Mouse (Mus musculus) embryonic facial prominence, embryonic 10.5 days (tissue): ENCODE data around the gene 4930404H24Rik. TPM values are rescaled to one million over a fixed set of nuclear protein-coding genes. Genes with fewer than 3 reads are reported as not detected.

Experiments
- DNase-seq: peaks from one replicate; pipeline ENCODE4 v3.0.0-alpha.2; 2017; ENCODE audit warnings: low spot score
- H3K27ac ChIP-seq: fragments of 300-500 bp; sonication (generic); replicated peaks from 2 replicates; pipeline ENCODE4 v1.5.1; 2016; ENCODE audit warnings: mild to moderate bottlenecking
- H3K27me3 ChIP-seq: fragments of 300-500 bp; sonication (generic); replicated peaks from 2 replicates; pipeline ENCODE4 v1.6.1; 2016; ENCODE audit warnings: low read depth, mild to moderate bottlenecking; ENCODE audit not compliant: poor library complexity, severe bottlenecking
- H3K36me3 ChIP-seq: fragments of 300-500 bp; sonication (generic); replicated peaks from 2 replicates; pipeline ENCODE4 v1.6.1; 2016; ENCODE audit warnings: mild to moderate bottlenecking, moderate library complexity
- H3K4me1 ChIP-seq: fragments of 300-500 bp; sonication (generic); 2 replicates; pipeline ENCODE4 v1.6.1; 2016
- H3K4me3 ChIP-seq: fragments of 300-500 bp; sonication (generic); 2 replicates; pipeline ENCODE4 v1.5.1; 2016; ENCODE audit warnings: mild to moderate bottlenecking, moderate library complexity
- H3K9me3 ChIP-seq: fragments of 300-500 bp; sonication (generic); 2 replicates; pipeline ENCODE4 v1.6.1; 2016; ENCODE audit warnings: mild to moderate bottlenecking
- WGBS: fragments of 180-500 bp; shearing (Covaris S2); methylation state at CpG from one replicate; pipeline ENCODE4 v1.1.7; 2016; 5-methylcytosine and 5-hydroxymethylcytosine counted together
- polyA plus RNA-seq: library from polyadenylated mRNA; unstranded; fragments of >200 nt; fragmentation: Nextera tagmentation; extraction: Ambion mirVana; gene quantifications from 2 replicates; pipeline ENCODE4 v1.2.1, GENCODE M21; 2016

4930404H24Rik gene
- polyA plus RNA-seq, 1 experiment from 2014 or later, result not detected

GRCm38 (mm10) chr2:153496898-153497297 is 4.3 kb downstream of the 4930404H24Rik start:
- WGBS, result 13% methylated on average over 13 of the region's 13 CpGs
- Histone ChIP-seq H3K27ac (peak overlapping the region; percentile 85), H3K4me1 (peaks cover 70% of the 10 kb centered on the region), H3K36me3 (no peaks in the 10 kb centered on the region), H3K4me3 (peak overlapping the region; percentile 28; the same call in 1 of the 2 replicates), H3K9me3 (no peaks in the 10 kb centered on the region), H3K27me3 (peaks cover 30% of the 10 kb centered on the region)
- DNase-seq, result peak; percentile 77

DNA sequence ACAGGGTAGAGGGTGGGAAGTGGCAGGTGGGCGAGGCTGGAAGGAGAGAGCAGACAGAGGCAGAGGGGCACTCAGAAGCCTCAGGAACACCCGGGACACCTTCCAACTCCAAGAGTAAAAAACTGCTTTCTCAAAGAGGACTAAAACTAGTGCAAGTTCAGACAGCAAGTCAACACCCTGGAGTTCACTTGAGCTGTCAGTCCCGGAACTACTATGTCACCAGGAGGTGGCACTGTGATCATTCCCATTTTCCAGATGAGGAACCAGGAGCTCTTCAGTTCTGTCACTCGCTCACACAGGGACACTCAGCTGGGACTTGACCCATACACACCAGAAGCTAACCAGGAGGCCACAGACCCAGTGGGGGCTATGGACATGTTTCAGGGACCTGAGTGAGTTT is 6.6 kb downstream of the 4930404H24Rik start:
- Histone ChIP-seq H3K27ac (no peak overlapping the region), H3K27me3 (peaks cover 11% of the 10 kb centered on the region; the same call in 1 of the 2 replicates), H3K36me3 (no peaks in the 10 kb centered on the region), H3K9me3 (no peaks in the 10 kb centered on the region), H3K4me1 (peaks cover 49% of the 10 kb centered on the region), H3K4me3 (no peak overlapping the region)
- no peak for DNase-seq
- 57% methylated on average over 4 of the region's 4 CpGs for WGBS

DNA sequence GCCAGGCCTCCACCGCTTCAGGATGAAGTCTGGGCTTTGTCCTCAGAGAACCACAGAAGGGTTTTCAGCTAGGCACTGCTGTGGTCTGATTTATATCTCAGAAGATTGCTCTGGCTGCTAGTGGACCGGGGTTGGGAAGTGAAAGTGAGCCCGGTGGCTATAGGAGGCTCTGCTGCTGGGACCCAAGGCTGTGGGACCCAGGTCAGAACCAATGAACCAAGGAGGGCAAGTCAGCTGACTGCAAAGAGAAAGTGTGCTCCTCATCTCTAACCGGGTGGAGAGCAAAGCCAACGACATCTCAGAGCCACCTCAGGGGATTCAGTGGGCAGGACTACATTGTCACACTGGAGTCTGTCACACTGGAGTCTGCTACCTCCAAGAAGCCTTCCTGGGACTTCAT is 13.8 kb downstream of the 4930404H24Rik start:
- no peaks in the 10 kb centered on the region for H3K36me3 ChIP-seq
- peaks cover 33% of the 10 kb centered on the region for H3K27me3 ChIP-seq
- no peak overlapping the region for H3K4me3 ChIP-seq
- DNase-seq, result no peak
- H3K27ac ChIP-seq, result no peak overlapping the region
- 89% methylated on average over 5 of the region's 5 CpGs for WGBS
- no peaks in the 10 kb centered on the region for H3K9me3 ChIP-seq
- peaks cover 29% of the 10 kb centered on the region for H3K4me1 ChIP-seq

- H3K4me3 ChIP-seq, result no peak overlapping the region
- H3K27me3 ChIP-seq, result peaks cover 48% of the 10 kb centered on the region
- DNase-seq, result no peak
- H3K4me1 ChIP-seq, result peaks cover 45% of the 10 kb centered on the region
- H3K36me3 ChIP-seq, result no peaks in the 10 kb centered on the region
- 0 out of 2 replicates have a peak overlapping the region, but pooled peaks have one; percentile 35 for H3K27ac ChIP-seq
- no peaks in the 10 kb centered on the region for H3K9me3 ChIP-seq
- WGBS, result 93% methylated on average over 2 of the region's 2 CpGs
These were observed 15.4 kb downstream of the 4930404H24Rik start for GRCm38 (mm10) chr2:153507969-153508368.

DNA sequence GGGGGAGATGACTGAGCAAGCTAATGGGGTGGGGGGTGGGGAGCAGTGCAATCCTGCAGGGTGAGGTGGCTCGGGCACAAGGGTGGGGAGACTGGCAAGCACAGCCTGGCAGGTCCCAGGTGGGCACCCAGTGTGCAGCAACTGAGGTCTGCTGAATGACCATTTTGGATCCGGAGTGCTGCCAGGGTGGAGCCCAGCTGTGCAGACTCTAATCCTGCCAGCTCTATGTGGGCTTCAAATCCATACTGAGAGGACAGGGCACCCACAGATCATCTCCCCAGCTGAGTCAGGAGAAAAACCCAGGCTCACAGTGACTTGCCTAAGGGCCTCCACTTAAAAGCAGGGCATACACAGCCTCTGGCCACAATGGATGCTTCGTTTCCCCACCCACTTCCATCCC is 15.8 kb downstream of the 4930404H24Rik start:
- H3K9me3 ChIP-seq, result no peaks in the 10 kb centered on the region
- no peak for DNase-seq
- H3K4me3 ChIP-seq, result no peak overlapping the region
- no peaks in the 10 kb centered on the region for H3K36me3 ChIP-seq
- H3K27me3 ChIP-seq, result peaks cover 52% of the 10 kb centered on the region
- peaks cover 45% of the 10 kb centered on the region for H3K4me1 ChIP-seq
- 63% methylated on average over 3 of the region's 3 CpGs for WGBS
- 0 out of 2 replicates have a peak overlapping the region, but pooled peaks have one; percentile 35 for H3K27ac ChIP-seq

DNA sequence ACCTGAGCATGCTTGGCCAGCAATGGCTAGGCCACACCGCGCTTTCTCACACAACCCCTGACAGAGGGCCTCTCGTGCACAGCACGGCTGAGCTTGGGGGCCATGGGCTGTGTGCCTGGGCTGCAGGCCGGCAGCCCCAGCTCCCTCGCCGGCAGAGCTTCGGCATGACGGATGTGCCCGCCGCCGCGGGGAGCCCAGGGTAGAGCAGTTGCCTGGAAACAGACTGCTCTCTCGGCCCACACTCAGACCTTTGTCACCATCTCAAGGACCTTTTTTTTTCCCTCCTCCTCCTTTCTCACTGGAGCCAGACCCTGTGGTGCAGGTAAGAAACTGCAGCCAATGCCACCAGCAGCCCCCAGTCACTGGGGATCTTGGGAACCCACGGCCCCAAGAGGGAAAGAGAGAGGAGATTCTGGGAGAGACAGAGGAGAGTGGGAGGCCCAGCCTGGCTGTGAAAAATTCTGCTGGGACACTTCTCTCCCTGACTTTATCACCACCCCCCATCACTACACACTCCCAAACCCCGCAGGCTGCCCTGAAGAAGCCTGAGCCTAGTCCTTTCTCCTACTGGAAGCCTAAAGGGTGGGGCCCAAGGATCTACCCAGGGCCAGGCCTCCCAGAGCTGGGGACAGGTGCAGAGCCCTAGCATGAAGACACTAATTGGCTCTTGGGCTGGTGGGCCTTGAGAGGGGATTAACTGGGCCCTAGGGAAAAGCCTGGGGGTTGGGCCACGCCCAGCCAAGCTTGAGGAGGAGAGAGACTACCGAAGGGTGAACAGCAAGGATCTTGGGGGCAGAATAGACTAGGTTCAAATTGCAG is 16.8 kb downstream of the 4930404H24Rik start:
- Histone ChIP-seq H3K4me1 (peaks cover 47% of the 10 kb centered on the region), H3K9me3 (no peaks in the 10 kb centered on the region), H3K27me3 (peaks cover 52% of the 10 kb centered on the region), H3K4me3 (peak overlapping the region; percentile 21; the same call in 1 of the 2 replicates), H3K27ac (peak overlapping the region; percentile 74), H3K36me3 (no peaks in the 10 kb centered on the region)
- WGBS, result 11% methylated on average over 18 of the region's 18 CpGs
- DNase-seq, result peak; percentile 54

GRCm38 (mm10) chr2:153510136-153510535 is 17.5 kb downstream of the 4930404H24Rik start:
- peaks cover 52% of the 10 kb centered on the region for H3K4me1 ChIP-seq
- peak overlapping the region; percentile 31; the same call in 1 of the 2 replicates for H3K27ac ChIP-seq
- 80% methylated on average over 8 of the region's 8 CpGs for WGBS
- H3K36me3 ChIP-seq, result no peaks in the 10 kb centered on the region
- H3K9me3 ChIP-seq, result no peaks in the 10 kb centered on the region
- DNase-seq, result no peak
- no peak overlapping the region for H3K4me3 ChIP-seq
- peaks cover 52% of the 10 kb centered on the region for H3K27me3 ChIP-seq

DNA sequence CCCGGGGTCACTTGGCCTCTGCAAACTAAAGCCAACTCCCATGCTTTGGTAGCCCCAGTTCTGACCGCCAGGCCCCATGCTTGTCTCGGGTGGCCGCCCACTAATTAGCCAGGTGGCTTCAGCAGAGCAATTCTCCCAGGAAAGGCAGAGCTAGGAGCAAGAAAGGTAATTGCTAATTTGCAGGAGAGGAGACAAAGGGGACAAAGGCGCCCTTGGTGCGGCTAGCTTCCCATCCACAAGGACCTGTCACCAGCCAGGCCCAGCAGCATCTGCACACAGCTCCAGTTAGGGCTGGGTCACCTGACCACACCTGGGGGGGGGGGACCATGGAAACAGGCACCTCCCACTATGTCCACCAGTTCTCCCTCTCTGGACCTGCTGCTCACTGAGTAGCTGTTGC is 19.0 kb downstream of the 4930404H24Rik start:
- DNase-seq, result peak; percentile 16
- H3K27ac ChIP-seq, result peak overlapping the region; percentile 26; the same call in 1 of the 2 replicates
- peaks cover 62% of the 10 kb centered on the region for H3K4me1 ChIP-seq
- 39% methylated on average over 6 of the region's 6 CpGs for WGBS
- H3K36me3 ChIP-seq, result no peaks in the 10 kb centered on the region
- peaks cover 57% of the 10 kb centered on the region for H3K27me3 ChIP-seq
- no peak overlapping the region for H3K4me3 ChIP-seq
- H3K9me3 ChIP-seq, result no peaks in the 10 kb centered on the region

DNA sequence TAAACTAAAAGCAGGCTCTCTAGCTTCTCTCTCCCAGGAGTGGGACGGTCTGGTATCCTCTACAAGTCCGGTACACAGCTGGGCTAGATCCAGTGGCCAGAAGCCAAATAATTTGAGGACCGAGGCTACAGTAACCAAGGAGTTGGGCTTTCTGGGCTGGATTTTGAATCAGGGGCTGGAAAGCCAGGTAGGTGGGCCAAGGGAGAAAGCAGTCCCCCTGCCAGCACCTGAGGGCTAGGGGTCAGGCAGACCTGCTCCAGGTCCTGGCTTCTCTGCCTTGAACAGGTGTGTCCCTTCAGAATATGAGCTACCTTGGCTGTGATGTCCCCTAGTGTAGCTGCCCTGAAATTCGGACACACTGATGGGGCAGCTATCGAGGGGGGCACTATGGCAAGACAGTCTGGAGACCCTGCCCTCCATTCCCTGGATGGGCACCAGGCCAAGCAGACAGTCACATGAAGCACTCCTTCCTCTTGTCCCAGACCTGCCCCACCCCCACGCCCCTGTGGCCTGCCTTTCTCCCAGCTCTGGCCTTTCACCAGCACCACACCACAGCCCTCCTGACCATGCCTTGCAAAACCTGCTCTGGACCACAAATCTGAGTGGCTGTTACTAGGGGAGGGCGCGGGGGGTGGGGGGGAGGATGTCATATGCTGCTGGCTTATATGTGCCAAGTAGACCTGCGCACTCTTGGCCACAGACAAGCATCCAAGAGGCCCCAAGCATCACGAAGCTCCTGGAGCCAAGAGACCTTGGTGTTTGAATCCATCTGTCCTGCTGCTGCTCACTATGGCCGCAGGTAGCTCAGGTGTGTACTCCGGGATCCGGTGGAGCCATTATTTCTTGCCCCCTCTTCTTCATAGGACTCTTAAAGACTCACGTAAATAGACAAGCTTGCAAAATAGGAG is 20.1 kb downstream of the 4930404H24Rik start:
- Histone ChIP-seq H3K27me3 (peaks cover 57% of the 10 kb centered on the region), H3K36me3 (no peaks in the 10 kb centered on the region), H3K27ac (0 out of 2 replicates have a peak overlapping the region, but pooled peaks have one; percentile 26), H3K4me3 (no peak overlapping the region), H3K9me3 (no peaks in the 10 kb centered on the region), H3K4me1 (peaks cover 71% of the 10 kb centered on the region)
- WGBS, result 83% methylated on average over 14 of the region's 14 CpGs
- no peak for DNase-seq

- WGBS, result 85% methylated on average over 3 of the region's 3 CpGs
- Histone ChIP-seq H3K9me3 (no peaks in the 10 kb centered on the region), H3K4me1 (peaks cover 60% of the 10 kb centered on the region), H3K27ac (no peak overlapping the region), H3K27me3 (peaks cover 49% of the 10 kb centered on the region), H3K36me3 (no peaks in the 10 kb centered on the region), H3K4me3 (no peak overlapping the region)
- no peak for DNase-seq
These were observed 21.4 kb downstream of the 4930404H24Rik start for GRCm38 (mm10) chr2:153513983-153514382.

DNA sequence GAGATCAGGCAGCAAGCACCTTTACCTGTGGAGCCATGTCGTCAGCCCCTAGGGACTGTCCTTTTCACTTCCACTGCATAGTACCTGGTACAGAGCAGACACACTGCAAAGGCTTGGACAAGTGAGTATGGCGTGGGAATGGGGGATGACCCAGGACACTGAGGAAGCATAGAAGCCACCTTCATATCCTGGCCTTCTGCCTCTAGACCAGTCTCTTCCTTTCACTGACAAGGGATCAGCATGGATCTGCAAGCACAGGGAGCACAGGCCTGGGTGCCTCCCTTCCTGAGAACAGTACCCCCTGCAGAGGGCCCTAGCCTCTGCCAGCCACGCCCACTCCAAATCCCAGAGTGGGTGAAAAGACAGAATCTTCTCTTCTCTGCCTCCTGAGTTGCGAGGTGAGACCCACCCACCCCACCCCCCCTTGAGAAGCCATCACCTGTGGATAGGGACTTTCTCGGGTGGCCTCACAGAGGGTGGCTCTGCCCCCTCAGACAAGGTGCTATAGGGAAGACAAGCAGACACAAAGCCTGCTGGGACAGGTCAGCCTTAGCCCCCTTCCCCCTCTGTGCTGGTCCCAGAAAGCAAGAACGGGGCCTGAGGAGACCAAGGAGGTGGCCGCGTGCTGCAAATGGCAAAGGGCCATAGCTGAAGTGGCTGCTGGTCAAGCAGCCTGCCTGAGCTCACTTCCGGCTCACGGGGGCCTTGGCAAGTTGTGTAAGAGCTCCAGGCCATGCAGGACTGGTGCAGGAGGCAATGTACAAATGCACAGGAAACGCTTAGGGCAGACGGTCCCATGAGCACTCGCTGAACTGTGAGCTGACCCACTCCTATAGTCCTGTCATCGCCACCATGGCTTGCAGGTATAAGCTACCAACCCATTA is 22.1 kb downstream of the 4930404H24Rik start:
- WGBS, result 82% methylated on average over 14 of the region's 14 CpGs
- Histone ChIP-seq H3K4me3 (no peak overlapping the region), H3K9me3 (no peaks in the 10 kb centered on the region), H3K36me3 (no peaks in the 10 kb centered on the region), H3K27ac (no peak overlapping the region; the same call in 1 of the 2 replicates), H3K27me3 (peaks cover 41% of the 10 kb centered on the region), H3K4me1 (peaks cover 52% of the 10 kb centered on the region)
- DNase-seq, result no peak
